Mouse (Mus musculus): ENCODE data around the gene Gm6482.
"Not testable (repeated sequence)": the region's sequence is repeated elsewhere in the genome, so short reads cannot be mapped to it uniquely, and the experiment has no call there.

The Gm6482 gene

GRCm38 (mm10) chr14:41408181-41408580, at the start of gene Gm6482:
Gm6482 (minus strand) TSS chr14:41408281.
- not testable (repeated sequence) for DNase-seq

GRCm38 (mm10) chr14:41453418-41453817, 45.3 kb upstream of the Gm6482 start, which contains the start of gene Gm7954:
Gm7954 (minus strand) TSS chr14:41453518.
- DNase-seq: not testable (repeated sequence)

GRCm38 (mm10) chr14:41425393-41426075, 17.5 kb upstream of the Gm6482 start:
- peak; percentile 40 for DNase-seq

GRCm38 (mm10) chr14:41424694-41425093, 16.6 kb upstream of the Gm6482 start:
- DNase-seq: not testable (repeated sequence)

- not testable (repeated sequence) for DNase-seq
Measured at GRCm38 (mm10) chr14:41386279-41386678, 21.8 kb downstream of the Gm6482 start, which contains the start of gene Gm7945. Gm7945 (minus strand) TSS chr14:41386379.

Data from kidney, adult 9 months (tissue).